Mouse (Mus musculus) MEL (cell line): Measurements from ENCODE around the gene Olfr785. TPM values are rescaled to one million over a fixed set of nuclear protein-coding genes. Genes with fewer than 3 reads are reported as not detected.

Experiments
- DNase-seq: peaks from one replicate; pipeline ENCODE4 v3.0.0; 2011; ENCODE audit warnings: low read depth, low spot score
- H3K27ac ChIP-seq: 2 replicates; pipeline ENCODE4 v1.5.1; 2012; ENCODE audit warnings: low read depth, mild to moderate bottlenecking, control low read depth, low read length, moderate library complexity; ENCODE audit not compliant: control insufficient read depth
- H3K27me3 ChIP-seq, 2 experiments: fragments of 150-350 bp in 1 of 2; sonication (generic) in 1 of 2; 2 replicates each; pipeline ENCODE4 v1.6.1; 2012; ENCODE audit warnings: low read length in 2 of 2, mild to moderate bottlenecking in 2 of 2, improper control_type of control experiment in 1 of 2, moderate library complexity in 1 of 2; ENCODE audit not compliant: insufficient read depth in 2 of 2, control insufficient read depth in 1 of 2
- H3K36me3 ChIP-seq, 2 experiments: 2 replicates each; pipeline ENCODE4 v1.6.1; 2012 to 2014; ENCODE audit warnings: low read length in 2 of 2, improper control_type of control experiment in 1 of 2, inconsistent platforms in 1 of 2, mild to moderate bottlenecking in 1 of 2; ENCODE audit not compliant: insufficient read depth in 2 of 2, control insufficient read depth in 1 of 2
- H3K4me1 ChIP-seq, 2 experiments: fragments of 150-350 bp in 1 of 2; sonication (generic) in 1 of 2; 2 replicates each; pipeline ENCODE4 v1.6.1; 2012; ENCODE audit warnings: low read length in 2 of 2, improper control_type of control experiment in 1 of 2, mild to moderate bottlenecking in 1 of 2; ENCODE audit not compliant: insufficient read depth in 2 of 2, control insufficient read depth in 1 of 2
- H3K4me3 ChIP-seq, 2 experiments: fragments of 150-350 bp in 1 of 2; sonication (generic) in 1 of 2; 2 replicates each; pipeline ENCODE4 v1.5.1; 2012; ENCODE audit warnings: low read depth in 2 of 2, low read length in 2 of 2, mild to moderate bottlenecking in 2 of 2, moderate library complexity in 2 of 2, control low read depth in 1 of 2, improper control_type of control experiment in 1 of 2; ENCODE audit not compliant: control insufficient read depth in 1 of 2, insufficient read depth in 1 of 2
- H3K79me2 ChIP-seq: 2 replicates; pipeline ENCODE4 v1.6.1; 2012; ENCODE audit warnings: mild to moderate bottlenecking, low read length, moderate library complexity; ENCODE audit not compliant: control insufficient read depth, poor library complexity, insufficient read depth
- H3K9ac ChIP-seq: 2 replicates; pipeline ENCODE4 v1.6.1; 2012; ENCODE audit warnings: low read depth, mild to moderate bottlenecking, control low read depth, low read length, moderate library complexity; ENCODE audit not compliant: control insufficient read depth, poor library complexity, severe bottlenecking
- H3K9me3 ChIP-seq: fragments of 150-350 bp; sonication (generic); replicated peaks from 2 replicates; pipeline ENCODE4 v1.6.1; 2012; ENCODE audit warnings: mild to moderate bottlenecking, low read length, improper control_type of control experiment, moderate library complexity; ENCODE audit not compliant: insufficient read depth
- BHLHE40 ChIP-seq: IDR thresholded peaks from 2 replicates; pipeline ENCODE4 v1.6.1; 2012; ENCODE audit warnings: low read depth, mild to moderate bottlenecking, inconsistent platforms, low read length, improper control_type of control experiment, borderline replicate concordance
- CHD1 ChIP-seq: IDR thresholded peaks from 2 replicates; pipeline ENCODE4 v1.6.1; 2012; ENCODE audit warnings: low read depth, mild to moderate bottlenecking, inconsistent platforms, low read length, improper control_type of control experiment
- E2F4 ChIP-seq: IDR thresholded peaks from 2 replicates; pipeline ENCODE4 v1.6.1; 2011; ENCODE audit warnings: low read depth, low read length, improper control_type of control experiment, borderline replicate concordance
- EP300 ChIP-seq, 2 experiments: IDR thresholded peaks; 2 replicates each; pipeline ENCODE4 v1.6.1; 2011; ENCODE audit warnings: improper control_type of control experiment in 2 of 2, low read length in 2 of 2, low read depth in 1 of 2, mild to moderate bottlenecking in 1 of 2
- ETS1 ChIP-seq: IDR thresholded peaks from 2 replicates; pipeline ENCODE4 v1.6.1; 2012; ENCODE audit warnings: low read depth, mild to moderate bottlenecking, inconsistent platforms, low read length, improper control_type of control experiment, moderate library complexity
- GABPA ChIP-seq: IDR thresholded peaks from 2 replicates; pipeline ENCODE4 v1.6.1; 2012; ENCODE audit warnings: low read depth, mild to moderate bottlenecking, inconsistent platforms, low read length, improper control_type of control experiment, moderate library complexity
- GATA1 ChIP-seq: IDR thresholded peaks from 2 replicates; pipeline ENCODE4 v1.6.1; 2011; ENCODE audit warnings: low read depth, low read length, improper control_type of control experiment
- KAT2A ChIP-seq: conservative IDR thresholded peaks from 2 replicates; pipeline ENCODE4 v1.6.1; 2012; ENCODE audit warnings: low read depth, low read length, improper control_type of control experiment, inconsistent platforms
- MEF2A ChIP-seq: IDR thresholded peaks from 2 replicates; pipeline ENCODE4 v1.6.1; 2014; ENCODE audit warnings: low read depth, mild to moderate bottlenecking, inconsistent platforms, low read length, improper control_type of control experiment; ENCODE audit not compliant: poor library complexity, insufficient replicate concordance, severe bottlenecking; ENCODE audit errors: extremely low read depth
- MXI1 ChIP-seq: IDR thresholded peaks from 2 replicates; pipeline ENCODE4 v1.6.1; 2011; ENCODE audit warnings: mild to moderate bottlenecking, low read depth, low read length, improper control_type of control experiment
- MYC ChIP-seq: IDR thresholded peaks from 2 replicates; pipeline ENCODE4 v1.6.1; 2011; ENCODE audit warnings: low read depth, mild to moderate bottlenecking, low read length, improper control_type of control experiment, moderate library complexity
- NELFE ChIP-seq: IDR thresholded peaks from 2 replicates; pipeline ENCODE4 v1.6.1; 2011; ENCODE audit warnings: low read depth, low read length, improper control_type of control experiment
- POLR2A ChIP-seq, 2 experiments: IDR thresholded peaks; 2 replicates each; pipeline ENCODE4 v1.6.1; 2011 to 2012; ENCODE audit warnings: low read length in 2 of 2, mild to moderate bottlenecking in 2 of 2, control low read depth in 1 of 2, improper control_type of control experiment in 1 of 2, low read depth in 1 of 2, moderate library complexity in 1 of 2; ENCODE audit not compliant: control insufficient read depth in 1 of 2, insufficient read depth in 1 of 2, poor library complexity in 1 of 2
- RAD21 ChIP-seq: IDR thresholded peaks from 2 replicates; pipeline ENCODE4 v1.6.1; 2011; ENCODE audit warnings: mild to moderate bottlenecking, low read depth, low read length, improper control_type of control experiment
- TAL1 ChIP-seq: IDR thresholded peaks from 2 replicates; pipeline ENCODE4 v1.6.1; 2012; ENCODE audit warnings: mild to moderate bottlenecking, inconsistent platforms, low read length, moderate library complexity, mixed read lengths
- TBP ChIP-seq: IDR thresholded peaks from 2 replicates; pipeline ENCODE4 v1.8.0; 2011; ENCODE audit warnings: low read depth, low read length, improper control_type of control experiment
- UBTF ChIP-seq: IDR thresholded peaks from 2 replicates; pipeline ENCODE4 v1.6.1; 2012; ENCODE audit warnings: low read depth, mild to moderate bottlenecking, inconsistent platforms, low read length, improper control_type of control experiment, moderate library complexity, borderline replicate concordance; ENCODE audit not compliant: insufficient read depth
- USF2 ChIP-seq, 2 experiments: IDR thresholded peaks; 2 replicates each; pipeline ENCODE4 v1.6.1; 2011 to 2012; ENCODE audit warnings: improper control_type of control experiment in 2 of 2, low read length in 2 of 2, borderline replicate concordance in 1 of 2, inconsistent platforms in 1 of 2, low read depth in 1 of 2, mild to moderate bottlenecking in 1 of 2; ENCODE audit not compliant: insufficient read depth in 1 of 2
- ZMIZ1 ChIP-seq: IDR thresholded peaks from 2 replicates; pipeline ENCODE4 v1.6.1; 2012; ENCODE audit warnings: low read depth, mild to moderate bottlenecking, inconsistent platforms, low read length, improper control_type of control experiment, moderate library complexity
- polyA plus RNA-seq, 2 experiments: library from polyadenylated mRNA; stranded (reverse) in 1 of 2; unstranded in 1 of 2; fragments of >175 nt in 1 of 2; fragments of >200 nt in 1 of 2; gene quantifications; 2 replicates each; pipeline versions ENCODE4 v1.2.1 to v1.2.4; 2012; ENCODE audit warnings: low replicate concordance in 2 of 2, low read depth in 1 of 2; ENCODE audit not compliant: insufficient read length in 2 of 2, insufficient read depth in 1 of 2, missing spikeins in 1 of 2
- total RNA-seq: library from RNA; depleted of rRNA; stranded (reverse); fragments of 300-350 nt; gene quantifications from 2 replicates; pipeline ENCODE4 v1.2.3, GENCODE M21; 2012

Gene Olfr785
- total and polyA plus RNA-seq, 3 experiments, result not detected

DNA sequence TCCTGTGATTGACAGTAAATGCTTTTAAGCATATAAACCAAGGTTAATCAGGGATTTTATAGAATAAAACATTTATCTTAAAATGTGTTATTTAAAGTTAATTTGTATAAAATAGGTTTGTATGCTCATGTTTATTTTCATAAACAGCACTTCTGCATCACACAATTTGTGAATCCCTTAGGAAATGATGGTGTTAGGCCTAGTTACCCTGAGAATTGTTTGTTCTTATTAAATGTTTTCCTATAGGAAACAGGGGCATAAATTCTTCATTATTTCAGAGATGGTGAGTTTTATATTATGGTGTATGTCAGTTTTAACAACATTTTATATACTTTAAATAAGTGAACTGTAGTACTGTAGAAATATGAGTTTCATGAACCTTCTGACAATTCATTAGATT, 21.4 kb upstream of the Olfr785 start, which contains the start of gene Olfr784:
Gene Olfr784 (plus strand): TSS at position 301 of the 400 bp plus-strand sequence.
- H3K27ac ChIP-seq, result no peak within 1 kb of the TSS
- no peak within 1 kb of the TSS for H3K4me3 ChIP-seq
- no peaks in the 10 kb centered on the region for H3K36me3 ChIP-seq
- H3K4me1 ChIP-seq, result no peaks in the 10 kb centered on the region
- H3K9me3 ChIP-seq, result no peaks in the 10 kb centered on the region
- no peaks in the 10 kb centered on the region for H3K79me2 ChIP-seq
- DNase-seq, result no peak
- H3K27me3 ChIP-seq, result no peaks in the 10 kb centered on the region
- H3K9ac ChIP-seq, result no peak within 1 kb of the TSS
- TF ChIP-seq CHD1, result no peak
- no peak for TF ChIP-seq USF2 (IDR thresholded peaks at IDR 0.05; ENCODE audit: borderline replicate concordance in 1 of 2, insufficient read depth in 1 of 2, low read depth in 1 of 2, low read length in 2 of 2)
- no peak for TF ChIP-seq RAD21
- no peak for TF ChIP-seq EP300 (IDR thresholded peaks at IDR 0.05; ENCODE audit: low read depth in 1 of 2, low read length in 2 of 2)
- TF ChIP-seq KAT2A, result no peak
- TF ChIP-seq GABPA, result no peak
- TF ChIP-seq TBP, result no peak
- no peak for TF ChIP-seq MYC
- no peak for TF ChIP-seq TAL1
- no peak for TF ChIP-seq MXI1
- no peak for TF ChIP-seq GATA1
- TF ChIP-seq MEF2A, result no peak
- TF ChIP-seq UBTF, result no peak
- TF ChIP-seq BHLHE40, result no peak
- no peak for TF ChIP-seq ZMIZ1
- TF ChIP-seq, all 39 proteins: peak for 0

GRCm38 (mm10) chr10:129400892-129401291, 4.3 kb upstream of the Olfr785 start:
- DNase-seq, result no peak
- Histone ChIP-seq H3K9me3 (no peaks in the 10 kb centered on the region), H3K79me2 (no peaks in the 10 kb centered on the region), H3K4me3 (no peak overlapping the region), H3K4me1 (no peaks in the 10 kb centered on the region), H3K27me3 (no peaks in the 10 kb centered on the region), H3K27ac (no peak overlapping the region), H3K9ac (no peak overlapping the region), H3K36me3 (no peaks in the 10 kb centered on the region)
- TF ChIP-seq E2F4 (no peak), MYC (no peak), NELFE (no peak), POLR2A (IDR thresholded peaks at IDR 0.05; ENCODE audit: control insufficient read depth in 1 of 2, insufficient read depth in 1 of 2, low read depth in 1 of 2, low read length in 2 of 2, poor library complexity in 1 of 2) (no peak), GATA1 (no peak), ZMIZ1 (no peak), EP300 (IDR thresholded peaks at IDR 0.05; ENCODE audit: low read depth in 1 of 2, low read length in 2 of 2) (no peak), TAL1 (no peak), ETS1 (no peak)
